Mouse (Mus musculus): ENCODE measurements around the gene Gm17019. TPM values are rescaled to one million over a fixed set of nuclear protein-coding genes. Genes with fewer than 3 reads are reported as not detected.
"Not testable (repeated sequence)": the region's sequence is repeated elsewhere in the genome, so short reads cannot be mapped to it uniquely, and the experiment has no call there.

The Gm17019 gene
- not detected in 2 replicates for polyA plus RNA-seq (2011; ENCODE audit: insufficient read depth, insufficient read length, low read depth, missing spikeins)

DNA sequence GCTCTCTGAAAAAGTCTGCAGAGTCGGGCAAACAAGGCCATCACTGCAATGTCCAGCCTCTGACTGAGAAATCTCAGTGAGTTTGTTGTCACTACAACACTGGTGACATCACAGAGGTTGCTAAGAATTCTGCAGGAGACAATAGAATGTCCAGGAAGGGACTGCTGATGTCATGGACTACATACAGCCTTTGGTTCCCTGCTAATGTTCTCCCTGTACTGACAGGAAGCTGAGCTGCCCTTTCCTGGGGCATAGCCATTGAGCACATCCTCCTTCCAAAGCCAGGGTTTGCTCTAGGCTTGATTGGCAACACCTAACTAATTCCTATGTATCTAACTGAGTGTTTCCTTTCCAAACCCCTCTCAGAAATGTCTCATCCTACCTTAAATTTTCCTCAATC lies at the start of gene Gm17019:
Gm17019 (minus strand) TSS at position 101 of the 400 bp plus-strand sequence.
- not testable (repeated sequence) for H3K27me3 ChIP-seq (ENCODE audit: control insufficient read depth, insufficient read depth, low read length, poor library complexity, severe bottlenecking); H3K9ac ChIP-seq (ENCODE audit: low read depth, poor library complexity, severe bottlenecking); H3K9me3 ChIP-seq (replicated peaks; ENCODE audit: control insufficient read depth, insufficient read depth, low read length, poor library complexity, severe bottlenecking); H3K4me3 ChIP-seq (ENCODE audit: low read depth, low read length); H3K27ac ChIP-seq (ENCODE audit: insufficient read depth, low read length); H3K4me1 ChIP-seq (ENCODE audit: control insufficient read depth, insufficient read depth, low read length); H3K36me3 ChIP-seq (ENCODE audit: control insufficient read depth, insufficient read depth, low read length, poor library complexity, severe bottlenecking)

DNA sequence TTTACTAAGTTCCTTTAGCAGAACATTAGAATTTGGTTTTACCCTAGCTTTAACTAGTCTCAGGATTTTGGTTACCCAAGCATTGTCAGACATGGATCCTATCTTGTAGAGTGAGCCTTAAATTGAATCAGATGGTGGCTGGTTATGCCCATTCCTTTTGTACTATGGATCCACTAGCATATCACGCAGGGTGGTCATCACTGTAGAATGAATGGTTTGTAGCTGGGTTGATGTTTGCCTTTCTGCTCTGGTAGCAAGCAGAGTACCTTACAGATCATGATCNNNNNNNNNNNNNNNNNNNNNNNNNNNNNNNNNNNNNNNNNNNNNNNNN lies 29.6 kb upstream of the Gm17019 start:
- peaks cover 16% of the 10 kb centered on the region for H3K9me3 ChIP-seq (replicated peaks; ENCODE audit: control insufficient read depth, insufficient read depth, low read length, poor library complexity, severe bottlenecking)
- not testable (repeated sequence) for H3K4me1 ChIP-seq (ENCODE audit: control insufficient read depth, insufficient read depth, low read length); H3K36me3 ChIP-seq (ENCODE audit: control insufficient read depth, insufficient read depth, low read length, poor library complexity, severe bottlenecking); H3K27ac ChIP-seq (ENCODE audit: insufficient read depth, low read length); H3K9ac ChIP-seq (ENCODE audit: low read depth, poor library complexity, severe bottlenecking); H3K27me3 ChIP-seq (ENCODE audit: control insufficient read depth, insufficient read depth, low read length, poor library complexity, severe bottlenecking); H3K4me3 ChIP-seq (ENCODE audit: low read depth, low read length)

DNA sequence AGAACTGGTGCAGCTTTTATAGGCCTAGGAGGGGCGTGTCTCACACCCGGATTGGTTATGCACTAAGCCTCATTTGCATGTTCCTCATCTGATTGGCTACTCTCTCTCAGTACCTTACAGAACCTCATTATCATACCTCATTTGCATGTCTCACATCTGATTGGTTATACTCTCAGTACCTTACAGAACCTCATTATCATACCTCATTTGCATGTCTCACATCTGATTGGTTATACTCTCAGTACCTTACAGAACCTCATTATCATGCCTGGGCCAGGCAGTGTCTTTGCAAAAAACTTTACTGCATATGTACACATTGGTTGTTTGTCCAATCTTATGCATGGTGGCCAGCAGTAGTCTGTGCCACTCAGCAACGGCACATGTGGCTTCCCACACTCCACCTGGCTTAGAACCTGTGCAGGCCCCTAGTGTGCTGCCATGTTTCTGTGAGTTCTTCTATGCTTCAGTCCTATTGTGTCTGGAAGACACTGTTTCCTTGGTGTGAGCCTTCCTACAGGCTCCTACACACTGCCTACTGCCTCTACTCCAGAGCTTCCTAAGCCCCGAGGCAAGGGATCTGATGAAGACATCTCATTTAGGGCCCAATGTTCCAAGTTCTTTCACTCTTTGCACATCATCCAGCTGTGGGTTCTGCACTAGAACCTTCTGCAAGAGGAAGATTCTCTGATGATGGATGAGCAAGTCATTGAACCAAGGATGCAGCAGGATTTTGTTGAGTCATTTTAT lies 29.0 kb upstream of the Gm17019 start:
- peaks cover 19% of the 10 kb centered on the region for H3K9me3 ChIP-seq (replicated peaks; ENCODE audit: control insufficient read depth, insufficient read depth, low read length, poor library complexity, severe bottlenecking)
- not testable (repeated sequence) for H3K36me3 ChIP-seq (ENCODE audit: control insufficient read depth, insufficient read depth, low read length, poor library complexity, severe bottlenecking); H3K4me3 ChIP-seq (ENCODE audit: low read depth, low read length); H3K27me3 ChIP-seq (ENCODE audit: control insufficient read depth, insufficient read depth, low read length, poor library complexity, severe bottlenecking); H3K27ac ChIP-seq (ENCODE audit: insufficient read depth, low read length); H3K9ac ChIP-seq (ENCODE audit: low read depth, poor library complexity, severe bottlenecking); H3K4me1 ChIP-seq (ENCODE audit: control insufficient read depth, insufficient read depth, low read length)

DNA sequence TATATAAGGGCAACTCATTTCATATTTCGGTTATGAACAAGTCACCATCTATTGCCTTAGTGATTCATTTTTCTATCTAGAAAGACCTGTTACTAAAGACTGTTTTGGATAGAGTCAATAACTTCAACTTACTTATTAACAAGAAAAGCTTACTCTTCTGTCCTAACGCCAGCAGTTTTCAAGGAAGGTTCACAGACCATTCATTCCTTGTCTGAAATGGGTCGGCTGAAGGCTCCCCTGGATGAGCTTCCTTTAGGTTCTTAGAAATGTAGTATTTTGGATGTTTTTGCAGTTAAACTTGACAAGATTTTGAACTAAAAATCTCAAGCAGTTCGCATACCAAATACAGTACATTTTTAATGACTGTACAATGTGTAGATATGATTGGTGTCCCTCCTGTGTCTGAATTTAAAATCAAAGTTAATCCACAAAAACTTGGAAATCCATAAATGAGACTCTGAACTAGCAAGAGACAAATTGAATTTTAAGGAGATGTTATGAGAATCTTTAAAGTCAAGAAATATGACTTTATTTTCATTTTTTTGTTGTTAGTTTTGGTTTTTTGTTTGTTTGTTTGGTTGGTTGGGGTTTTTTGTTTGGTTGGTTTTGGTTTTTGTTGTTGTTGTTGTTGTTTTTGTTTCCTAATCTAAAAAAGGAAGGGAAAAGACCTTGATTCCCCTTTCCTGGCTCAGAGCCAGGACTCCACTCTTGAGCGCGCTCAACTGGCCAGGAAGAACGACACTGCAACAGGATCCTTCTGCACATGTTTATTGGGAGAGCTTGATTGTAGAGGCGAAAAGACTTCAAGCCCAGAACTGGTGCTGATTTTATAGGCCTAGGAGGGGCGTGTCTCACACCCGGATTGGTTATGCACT lies 21.6 kb upstream of the Gm17019 start:
- H3K9me3 ChIP-seq (replicated peaks; ENCODE audit: control insufficient read depth, insufficient read depth, low read length, poor library complexity, severe bottlenecking); H3K27ac ChIP-seq (ENCODE audit: insufficient read depth, low read length); H3K4me3 ChIP-seq (ENCODE audit: low read depth, low read length); H3K36me3 ChIP-seq (ENCODE audit: control insufficient read depth, insufficient read depth, low read length, poor library complexity, severe bottlenecking); H3K27me3 ChIP-seq (ENCODE audit: control insufficient read depth, insufficient read depth, low read length, poor library complexity, severe bottlenecking); H3K4me1 ChIP-seq (ENCODE audit: control insufficient read depth, insufficient read depth, low read length); H3K9ac ChIP-seq (ENCODE audit: low read depth, poor library complexity, severe bottlenecking): not testable (repeated sequence)

DNA sequence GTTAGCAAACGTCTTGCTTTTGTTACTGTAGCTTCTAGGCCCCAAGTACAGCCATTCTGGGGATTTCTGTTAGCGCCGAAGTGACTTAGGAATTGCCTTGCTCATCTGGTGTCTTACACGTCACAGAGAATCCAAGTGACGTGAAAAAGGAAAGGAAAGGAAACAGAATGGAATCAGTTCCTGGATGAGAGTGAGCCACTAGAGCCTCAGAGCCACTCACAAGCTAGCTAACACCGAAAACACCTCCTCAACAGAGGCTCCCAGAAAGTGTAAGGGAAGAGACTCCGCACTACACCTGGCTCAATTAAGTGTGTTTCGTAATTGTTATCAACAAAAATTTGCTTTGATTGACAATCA lies 20.8 kb upstream of the Gm17019 start:
- H3K4me3 ChIP-seq (ENCODE audit: low read depth, low read length); H3K9ac ChIP-seq (ENCODE audit: low read depth, poor library complexity, severe bottlenecking); H3K9me3 ChIP-seq (replicated peaks; ENCODE audit: control insufficient read depth, insufficient read depth, low read length, poor library complexity, severe bottlenecking); H3K36me3 ChIP-seq (ENCODE audit: control insufficient read depth, insufficient read depth, low read length, poor library complexity, severe bottlenecking); H3K4me1 ChIP-seq (ENCODE audit: control insufficient read depth, insufficient read depth, low read length); H3K27me3 ChIP-seq (ENCODE audit: control insufficient read depth, insufficient read depth, low read length, poor library complexity, severe bottlenecking); H3K27ac ChIP-seq (ENCODE audit: insufficient read depth, low read length): not testable (repeated sequence)

DNA sequence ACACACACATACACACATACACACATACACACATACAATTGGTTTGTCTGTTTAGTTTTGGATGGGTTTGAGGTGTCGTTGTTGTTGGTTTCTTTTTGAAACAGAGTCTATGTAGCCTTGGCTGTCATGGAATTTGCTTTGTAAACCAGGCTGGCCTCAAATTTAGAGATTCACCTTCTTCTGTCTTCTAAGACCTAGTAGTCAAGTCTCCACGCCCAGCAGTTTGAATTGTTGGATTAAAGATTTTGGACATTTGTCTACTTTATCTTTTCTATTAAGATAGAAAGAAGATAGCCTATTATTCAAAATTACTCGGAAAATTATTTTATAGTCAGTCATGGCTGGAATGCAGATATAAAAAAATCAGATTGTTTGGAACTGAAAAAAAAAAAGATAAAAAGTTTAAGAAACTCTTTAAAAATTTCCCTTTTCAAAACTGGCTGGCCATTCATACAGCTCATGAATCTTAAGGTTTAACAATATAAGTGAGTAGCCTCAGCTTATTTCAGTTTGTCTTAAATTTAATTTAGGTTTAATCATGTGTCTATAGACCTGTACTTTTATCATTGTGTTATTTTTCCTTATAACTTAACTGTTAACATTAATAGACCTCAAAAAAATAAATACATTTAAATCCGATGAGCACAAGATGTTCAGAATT lies 20.3 kb upstream of the Gm17019 start:
- not testable (repeated sequence) for H3K9ac ChIP-seq (ENCODE audit: low read depth, poor library complexity, severe bottlenecking)

DNA sequence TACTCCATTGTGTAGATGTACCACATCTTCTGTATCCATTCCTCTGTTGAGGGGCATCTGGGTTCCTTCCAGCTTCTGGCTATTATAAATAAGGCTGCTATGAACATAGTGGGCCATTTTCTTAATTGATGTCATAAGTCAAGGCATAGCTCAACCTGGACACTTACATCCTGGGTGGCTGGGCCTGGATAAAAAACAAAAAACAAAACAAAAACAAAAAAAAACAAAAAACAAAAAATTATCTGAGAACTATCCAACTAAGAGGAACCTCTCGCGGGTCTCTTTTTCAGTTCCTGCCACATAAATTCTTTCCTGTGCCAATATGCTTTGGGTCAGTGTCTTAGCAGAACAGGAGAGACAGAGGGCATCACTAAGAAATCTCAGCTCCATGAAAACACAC lies 18.0 kb upstream of the Gm17019 start:
- H3K9ac ChIP-seq (ENCODE audit: low read depth, poor library complexity, severe bottlenecking); H3K36me3 ChIP-seq (ENCODE audit: control insufficient read depth, insufficient read depth, low read length, poor library complexity, severe bottlenecking); H3K27me3 ChIP-seq (ENCODE audit: control insufficient read depth, insufficient read depth, low read length, poor library complexity, severe bottlenecking); H3K4me1 ChIP-seq (ENCODE audit: control insufficient read depth, insufficient read depth, low read length); H3K4me3 ChIP-seq (ENCODE audit: low read depth, low read length); H3K27ac ChIP-seq (ENCODE audit: insufficient read depth, low read length); H3K9me3 ChIP-seq (replicated peaks; ENCODE audit: control insufficient read depth, insufficient read depth, low read length, poor library complexity, severe bottlenecking): not testable (repeated sequence)

More for the DNA sequence above, 20.3 kb upstream of the Gm17019 start:
- H3K9me3 ChIP-seq (replicated peaks; ENCODE audit: control insufficient read depth, insufficient read depth, low read length, poor library complexity, severe bottlenecking); H3K4me3 ChIP-seq (ENCODE audit: low read depth, low read length); H3K4me1 ChIP-seq (ENCODE audit: control insufficient read depth, insufficient read depth, low read length); H3K36me3 ChIP-seq (ENCODE audit: control insufficient read depth, insufficient read depth, low read length, poor library complexity, severe bottlenecking); H3K27ac ChIP-seq (ENCODE audit: insufficient read depth, low read length); H3K27me3 ChIP-seq (ENCODE audit: control insufficient read depth, insufficient read depth, low read length, poor library complexity, severe bottlenecking): not testable (repeated sequence)

DNA sequence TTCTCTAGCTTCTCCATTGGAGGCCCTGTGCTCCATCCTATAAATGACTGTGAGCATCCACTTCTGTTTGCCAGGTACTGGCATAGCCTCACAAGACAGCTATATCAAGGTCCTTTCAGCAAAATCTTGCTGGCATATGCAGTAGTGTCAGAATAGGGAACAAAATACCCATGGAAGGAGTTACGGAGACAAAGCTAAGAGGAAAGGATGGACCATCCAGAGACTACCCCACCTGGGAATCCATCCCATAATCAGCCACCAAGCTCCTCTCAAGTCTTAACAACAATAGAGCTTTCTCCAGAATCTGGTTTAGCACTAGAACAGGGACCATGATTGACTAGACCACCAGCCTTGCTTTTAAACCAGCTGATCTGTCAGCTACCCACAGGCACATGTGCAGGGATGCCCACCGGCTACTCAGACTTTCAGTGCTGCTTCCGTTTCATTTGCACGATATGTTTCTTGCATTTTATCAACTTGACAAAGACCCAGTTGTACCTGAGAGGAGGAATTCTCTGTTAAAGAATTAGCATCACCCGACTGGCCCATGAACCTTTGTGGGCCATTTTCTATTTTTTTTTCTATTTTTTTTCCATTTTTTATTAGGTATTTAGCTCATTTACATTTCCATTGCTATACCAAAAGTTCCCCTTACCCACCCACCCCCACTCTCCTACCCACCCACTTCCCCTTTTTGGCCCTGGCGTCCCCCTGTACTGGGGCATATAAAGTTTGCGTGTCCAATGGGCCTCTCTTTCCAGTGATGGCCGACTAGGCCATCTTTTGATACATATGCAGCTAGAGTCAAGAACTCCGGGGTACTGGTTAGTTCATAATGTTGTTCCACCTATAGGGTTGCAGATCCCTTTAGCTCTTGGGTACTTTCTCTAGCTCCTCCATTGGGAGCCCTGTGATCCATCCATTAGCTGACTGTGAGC lies 12.3 kb upstream of the Gm17019 start:
- H3K9ac ChIP-seq (ENCODE audit: low read depth, poor library complexity, severe bottlenecking); H3K9me3 ChIP-seq (replicated peaks; ENCODE audit: control insufficient read depth, insufficient read depth, low read length, poor library complexity, severe bottlenecking); H3K27ac ChIP-seq (ENCODE audit: insufficient read depth, low read length); H3K4me3 ChIP-seq (ENCODE audit: low read depth, low read length); H3K36me3 ChIP-seq (ENCODE audit: control insufficient read depth, insufficient read depth, low read length, poor library complexity, severe bottlenecking); H3K27me3 ChIP-seq (ENCODE audit: control insufficient read depth, insufficient read depth, low read length, poor library complexity, severe bottlenecking); H3K4me1 ChIP-seq (ENCODE audit: control insufficient read depth, insufficient read depth, low read length): not testable (repeated sequence)

DNA sequence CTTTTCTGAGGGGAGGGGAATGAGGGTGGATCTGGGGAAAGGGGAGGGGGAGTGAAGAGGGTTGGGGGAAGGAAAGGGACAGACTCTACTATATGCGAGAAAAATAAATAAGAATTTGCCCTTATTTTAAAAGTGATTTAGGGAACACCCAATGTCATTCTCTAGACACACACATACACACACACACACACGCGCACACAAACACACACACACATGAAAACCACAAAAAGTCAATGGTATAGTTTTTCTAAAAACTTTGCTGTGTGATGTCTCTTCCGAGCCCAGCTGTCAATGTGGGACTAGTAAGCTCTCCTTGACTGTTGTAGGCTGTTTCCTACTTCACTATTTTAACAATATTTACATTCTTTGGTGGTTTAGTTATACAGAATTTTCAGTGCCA lies 8.0 kb upstream of the Gm17019 start:
- H3K36me3 ChIP-seq (ENCODE audit: control insufficient read depth, insufficient read depth, low read length, poor library complexity, severe bottlenecking); H3K9me3 ChIP-seq (replicated peaks; ENCODE audit: control insufficient read depth, insufficient read depth, low read length, poor library complexity, severe bottlenecking); H3K4me1 ChIP-seq (ENCODE audit: control insufficient read depth, insufficient read depth, low read length); H3K27ac ChIP-seq (ENCODE audit: insufficient read depth, low read length); H3K4me3 ChIP-seq (ENCODE audit: low read depth, low read length); H3K27me3 ChIP-seq (ENCODE audit: control insufficient read depth, insufficient read depth, low read length, poor library complexity, severe bottlenecking); H3K9ac ChIP-seq (ENCODE audit: low read depth, poor library complexity, severe bottlenecking): not testable (repeated sequence)
